Mouse (Mus musculus) kidney, postnatal 0 days (tissue): ENCODE data around the gene Dcst1. TPM values are rescaled to one million over a fixed set of nuclear protein-coding genes. Genes with fewer than 3 reads are reported as not detected.
A peak's percentile ranks its signal among the peaks of the same experiment; 100 is the strongest.

Experiments
- ATAC-seq: fragments of 200-750 bp; cut with Nextera tagmentation; replicated peaks from 2 replicates; pipeline ENCODE4 v1.8.0; 2017; ENCODE audit warnings: low read depth, moderate number of reproducible peaks, moderate TSS enrichment, moderate library complexity; ENCODE audit not compliant: low FRiP score
- DNase-seq: peaks from one replicate; pipeline ENCODE4 v3.0.0-alpha.2; 2016; ENCODE audit warnings: low spot score
- H3K27ac ChIP-seq: fragments of 300-500 bp; sonication (generic); 2 replicates; pipeline ENCODE4 v1.5.1; 2014; ENCODE audit warnings: mild to moderate bottlenecking
- H3K27me3 ChIP-seq: fragments of 300-500 bp; sonication (generic); 2 replicates; pipeline ENCODE4 v1.6.1; 2014; ENCODE audit warnings: low read length, mixed read lengths; ENCODE audit not compliant: insufficient read depth
- H3K36me3 ChIP-seq: fragments of 300-500 bp; sonication (generic); 2 replicates; pipeline ENCODE4 v1.6.1; 2014; ENCODE audit warnings: low read length, mixed read lengths; ENCODE audit not compliant: insufficient read depth
- H3K4me1 ChIP-seq: fragments of 300-500 bp; sonication (generic); replicated peaks from 2 replicates; pipeline ENCODE4 v1.6.1; 2014; ENCODE audit warnings: antibody characterized with exemption, low read length, mixed read lengths; ENCODE audit not compliant: insufficient read depth
- H3K4me2 ChIP-seq: fragments of 300-500 bp; sonication (generic); 2 replicates; pipeline ENCODE4 v1.6.1; 2014; ENCODE audit warnings: mild to moderate bottlenecking, low read length, moderate library complexity, mixed read lengths
- H3K4me3 ChIP-seq: fragments of 300-500 bp; sonication (generic); replicated peaks from 2 replicates; pipeline ENCODE4 v1.5.1; 2014; ENCODE audit warnings: low read depth, low read length
- H3K9ac ChIP-seq: fragments of 300-500 bp; sonication (generic); 2 replicates; pipeline ENCODE4 v1.6.1; 2014; ENCODE audit warnings: low read depth, low read length
- H3K9me3 ChIP-seq: fragments of 300-500 bp; sonication (generic); replicated peaks from 2 replicates; pipeline ENCODE4 v1.6.1; 2016; ENCODE audit warnings: low read length, inconsistent platforms, mixed read lengths
- CTCF ChIP-seq: IDR thresholded peaks from 2 replicates; pipeline ENCODE4 v1.5.1; 2016; ENCODE audit warnings: antibody characterized with exemption, low read depth, mild to moderate bottlenecking, moderate library complexity
- WGBS: fragments of 180-500 bp; shearing (Covaris S2); extraction: QIAGEN DNeasy Blood & Tissue Kit; methylation state at CpG from one replicate; pipeline ENCODE4 v1.1.7; 2014; 5-methylcytosine and 5-hydroxymethylcytosine counted together
- polyA plus RNA-seq: library from polyadenylated mRNA; unstranded; fragments of >200 nt; fragmentation: Nextera tagmentation; extraction: Ambion mirVana; gene quantifications from 2 replicates; pipeline ENCODE4 v1.2.1, GENCODE M21; 2015

The Dcst1 gene
- polyA plus RNA-seq, 1 experiment from 2014 or later = 6.2 TPM

- no peaks in the 10 kb centered on the region for H3K4me1 ChIP-seq
- H3K4me2 ChIP-seq = no peak within 1 kb of the TSS
- TF ChIP-seq CTCF = no peak
- DNase-seq (no peak), ATAC-seq (no peak)
- H3K4me3 ChIP-seq = no peak within 1 kb of the TSS
- H3K27me3 ChIP-seq = no peaks in the 10 kb centered on the region
- 74% methylated on average over 5 of the region's 5 CpGs for WGBS
- no peak within 1 kb of the TSS for H3K9ac ChIP-seq
- no peaks in the 10 kb centered on the region for H3K9me3 ChIP-seq
- H3K27ac ChIP-seq = no peak within 1 kb of the TSS
- H3K36me3 ChIP-seq = peaks cover 30% of the 10 kb centered on the region
Observed at GRCm38 (mm10) chr3:89402693-89403092, 37.6 kb upstream of the Dcst1 start, which contains the start of gene Lenep. Gene Lenep, minus strand, starts transcription at chr3:89402793.

GRCm38 (mm10) chr3:89401329-89401728 is 36.3 kb upstream of the Dcst1 start:
- H3K4me2 ChIP-seq = no peak overlapping the region
- H3K27ac ChIP-seq = no peak overlapping the region
- no peaks in the 10 kb centered on the region for H3K9me3 ChIP-seq
- H3K4me3 ChIP-seq = no peak overlapping the region
- no peaks in the 10 kb centered on the region for H3K4me1 ChIP-seq
- H3K36me3 ChIP-seq = peaks cover 26% of the 10 kb centered on the region
- no peak for TF ChIP-seq CTCF
- DNase-seq (no peak), ATAC-seq (no peak)
- H3K9ac ChIP-seq = no peak overlapping the region
- 85% methylated on average over 7 of the region's 7 CpGs for WGBS
- no peaks in the 10 kb centered on the region for H3K27me3 ChIP-seq

GRCm38 (mm10) chr3:89396654-89397005 is 31.6 kb upstream of the Dcst1 start:
- Histone ChIP-seq H3K4me3 (peak overlapping the region; percentile 51; the same call in 1 of the 2 replicates), H3K9ac (peak overlapping the region; percentile 58; the same call in 1 of the 2 replicates), H3K27me3 (no peaks in the 10 kb centered on the region), H3K4me2 (peak overlapping the region; percentile 99), H3K9me3 (no peaks in the 10 kb centered on the region), H3K27ac (no peak overlapping the region), H3K36me3 (0 out of 2 replicates have a peak, but pooled peaks cover 3% of the 10 kb centered on the region), H3K4me1 (peaks cover 11% of the 10 kb centered on the region)
- TF ChIP-seq CTCF = no peak
- WGBS = 4% methylated on average over 4 of the region's 4 CpGs
- ATAC-seq (no peak), DNase-seq (no peak)

GRCm38 (mm10) chr3:89395806-89396653 is 31.0 kb upstream of the Dcst1 start:
- ATAC-seq (no peak), DNase-seq (peak; percentile 93)
- peak; percentile 94 for TF ChIP-seq CTCF
- Histone ChIP-seq H3K4me1 (peaks cover 17% of the 10 kb centered on the region), H3K27me3 (no peaks in the 10 kb centered on the region), H3K27ac (peak overlapping the region; percentile 91), H3K4me2 (peak overlapping the region; percentile 99), H3K9ac (peak overlapping the region; percentile 58), H3K4me3 (peak overlapping the region; percentile 51), H3K9me3 (no peaks in the 10 kb centered on the region), H3K36me3 (no peaks in the 10 kb centered on the region)
- WGBS = under 1% methylated on average over 41 of the region's 44 CpGs

- Histone ChIP-seq H3K4me1 (peaks cover 22% of the 10 kb centered on the region), H3K36me3 (no peaks in the 10 kb centered on the region), H3K4me3 (peak overlapping the region; percentile 51), H3K27me3 (no peaks in the 10 kb centered on the region), H3K9ac (peak overlapping the region; percentile 58), H3K4me2 (peak overlapping the region; percentile 99), H3K9me3 (no peaks in the 10 kb centered on the region), H3K27ac (peak overlapping the region; percentile 91)
- ATAC-seq (no peak), DNase-seq (no peak)
- 4% methylated on average over 10 of the region's 10 CpGs for WGBS
- no peak for TF ChIP-seq CTCF
Observed at GRCm38 (mm10) chr3:89395419-89395805, 30.4 kb upstream of the Dcst1 start.

GRCm38 (mm10) chr3:89394894-89395256 is 29.8 kb upstream of the Dcst1 start:
- peak overlapping the region; percentile 51 for H3K4me3 ChIP-seq
- H3K9ac ChIP-seq = peak overlapping the region; percentile 58
- peak overlapping the region; percentile 91 for H3K27ac ChIP-seq
- DNase-seq = peak; percentile 97
- peak overlapping the region; percentile 99 for H3K4me2 ChIP-seq
- H3K4me1 ChIP-seq = peaks cover 26% of the 10 kb centered on the region
- WGBS = under 1% methylated on average over 12 of the region's 12 CpGs
- ATAC-seq = peak; percentile 15
- TF ChIP-seq CTCF = no peak
- no peaks in the 10 kb centered on the region for H3K27me3 ChIP-seq
- H3K36me3 ChIP-seq = no peaks in the 10 kb centered on the region
- H3K9me3 ChIP-seq = no peaks in the 10 kb centered on the region
